Mouse (Mus musculus): ENCODE results near the gene Zbtb3. TPM values are rescaled to one million over a fixed set of nuclear protein-coding genes. Genes with fewer than 3 reads are reported as not detected.
A peak's percentile ranks its signal among the peaks of the same experiment; 100 is the strongest.
"Not testable (repeated sequence)": the region's sequence is repeated elsewhere in the genome, so short reads cannot be mapped to it uniquely, and the experiment has no call there.

Gene Zbtb3
- polyA plus RNA-seq, 1 experiment = 1.6 TPM

DNA sequence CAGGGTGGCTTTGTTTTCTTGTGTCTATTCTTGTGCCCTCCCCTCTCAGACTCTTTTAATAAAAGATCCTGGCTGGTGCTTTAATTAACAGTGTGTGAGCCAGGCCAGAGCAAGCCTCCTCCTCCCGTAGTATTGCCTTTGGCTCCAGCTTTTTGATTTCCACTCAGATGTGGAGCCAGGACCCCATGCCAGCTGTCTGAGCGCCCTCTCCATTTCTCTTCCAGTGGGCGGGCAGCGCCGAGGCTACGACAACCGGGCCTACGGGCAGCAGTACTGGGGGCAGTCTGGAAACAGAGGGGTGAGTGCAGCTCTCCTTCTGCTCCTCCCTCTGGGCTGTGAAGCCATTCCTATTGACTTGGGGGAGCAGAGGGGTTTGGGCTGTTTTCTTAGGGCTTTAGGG, 28.3 kb downstream of the Zbtb3 start:
- Histone ChIP-seq H3K27me3 (replicated peaks; ENCODE audit: control insufficient read depth, insufficient read depth, low read length) (no peaks in the 10 kb centered on the region), H3K27ac (ENCODE audit: insufficient read depth, low read depth, low read length) (no peak overlapping the region), H3K4me3 (ENCODE audit: insufficient read depth, low read depth, low read length) (no peak overlapping the region), H3K36me3 (ENCODE audit: control insufficient read depth, insufficient read depth, low read length) (peaks cover 44% of the 10 kb centered on the region), H3K4me1 (ENCODE audit: control insufficient read depth, insufficient read depth, low read length) (no peaks in the 10 kb centered on the region)
- TF ChIP-seq POLR2A (IDR thresholded peaks at IDR 0.05; ENCODE audit: low read depth, low read length) = no peak
- no peak for TF ChIP-seq CTCF (conservative IDR thresholded peaks at IDR 0.05; ENCODE audit: insufficient read depth, insufficient read length, low read depth, low read length)
- 88% methylated on average over 8 of the region's 8 CpGs for WGBS
- DNase-seq = no peak

DNA sequence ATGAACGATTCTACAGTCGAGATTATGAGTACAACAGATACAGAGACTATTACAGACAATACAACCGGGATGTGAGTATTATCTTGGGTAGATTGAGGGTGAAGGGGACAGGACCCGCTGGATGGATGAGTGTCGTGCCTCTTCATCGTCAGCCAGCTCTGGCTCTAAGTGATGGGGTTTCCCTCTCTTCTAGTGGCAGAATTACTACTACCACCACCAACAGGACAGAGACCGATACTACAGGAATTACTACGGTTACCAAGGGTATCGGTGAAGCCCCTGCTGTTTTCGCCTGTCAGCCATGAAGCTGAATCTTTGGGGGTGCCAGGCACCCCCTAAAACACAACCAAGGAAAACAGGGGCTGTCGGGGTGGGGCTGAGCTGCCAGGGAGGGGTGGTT, 28.9 kb downstream of the Zbtb3 start:
- Histone ChIP-seq H3K4me1 (ENCODE audit: control insufficient read depth, insufficient read depth, low read length) (no peaks in the 10 kb centered on the region), H3K4me3 (ENCODE audit: insufficient read depth, low read depth, low read length) (no peak overlapping the region), H3K27ac (ENCODE audit: insufficient read depth, low read depth, low read length) (no peak overlapping the region), H3K27me3 (replicated peaks; ENCODE audit: control insufficient read depth, insufficient read depth, low read length) (no peaks in the 10 kb centered on the region), H3K36me3 (ENCODE audit: control insufficient read depth, insufficient read depth, low read length) (peaks cover 42% of the 10 kb centered on the region)
- 79% methylated on average over 11 of the region's 11 CpGs for WGBS
- no peak for DNase-seq
- no peak for TF ChIP-seq POLR2A (IDR thresholded peaks at IDR 0.05; ENCODE audit: low read depth, low read length)

DNA sequence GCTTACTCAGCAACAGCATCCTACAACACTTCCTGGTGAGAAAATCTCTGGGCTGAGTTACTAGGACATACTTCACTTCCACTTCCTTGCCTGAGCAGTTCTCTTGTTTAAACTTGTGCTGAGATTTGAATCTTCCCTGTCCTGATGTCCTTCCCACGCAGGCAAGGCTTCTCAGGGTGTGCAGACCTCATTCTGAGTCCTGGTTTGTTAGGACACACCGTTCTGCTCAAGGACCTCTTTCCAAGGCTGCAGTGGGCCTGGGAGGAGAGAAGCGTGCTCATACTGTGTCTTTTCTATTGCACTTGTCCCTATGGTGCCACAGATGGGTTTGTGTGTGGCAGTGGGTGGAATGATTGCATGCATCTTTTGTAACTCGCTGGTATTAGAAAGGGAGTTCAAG, 30.6 kb downstream of the Zbtb3 start:
- Histone ChIP-seq H3K27ac (ENCODE audit: insufficient read depth, low read depth, low read length) (no peak overlapping the region), H3K4me1 (ENCODE audit: control insufficient read depth, insufficient read depth, low read length) (no peaks in the 10 kb centered on the region), H3K36me3 (ENCODE audit: control insufficient read depth, insufficient read depth, low read length) (peaks cover 33% of the 10 kb centered on the region), H3K4me3 (ENCODE audit: insufficient read depth, low read depth, low read length) (no peak overlapping the region), H3K27me3 (replicated peaks; ENCODE audit: control insufficient read depth, insufficient read depth, low read length) (no peaks in the 10 kb centered on the region)
- 91% methylated on average over 4 of the region's 4 CpGs for WGBS
- DNase-seq = no peak
- TF ChIP-seq CTCF (conservative IDR thresholded peaks at IDR 0.05; ENCODE audit: insufficient read depth, insufficient read length, low read depth, low read length) (no peak), POLR2A (IDR thresholded peaks at IDR 0.05; ENCODE audit: low read depth, low read length) (no peak)

DNA sequence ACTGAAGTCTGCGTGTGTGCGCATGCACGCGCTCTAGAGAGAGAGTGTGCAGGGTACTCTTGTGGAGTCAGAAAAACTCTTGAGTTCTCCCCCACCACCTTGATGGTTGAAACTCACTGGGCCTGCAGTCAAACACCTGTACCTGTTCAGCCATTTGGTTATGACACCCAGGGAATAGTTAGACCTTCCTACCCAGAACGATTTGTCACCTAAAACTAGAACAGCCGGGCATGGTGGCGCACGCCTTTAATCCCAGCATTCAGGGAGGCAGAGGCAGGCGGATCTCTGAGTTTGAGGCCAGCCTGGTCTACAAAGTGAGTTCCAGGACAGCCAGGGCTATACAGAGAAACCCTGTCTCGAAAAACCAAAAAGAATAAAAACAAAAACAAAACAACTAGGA, 34.0 kb downstream of the Zbtb3 start:
- H3K4me3 ChIP-seq (ENCODE audit: insufficient read depth, low read depth, low read length); H3K27me3 ChIP-seq (replicated peaks; ENCODE audit: control insufficient read depth, insufficient read depth, low read length); H3K36me3 ChIP-seq (ENCODE audit: control insufficient read depth, insufficient read depth, low read length); H3K27ac ChIP-seq (ENCODE audit: insufficient read depth, low read depth, low read length): not testable (repeated sequence)
- 91% methylated on average over 10 of the region's 10 CpGs for WGBS
- DNase-seq = peak; percentile 36
- H3K4me1 ChIP-seq (ENCODE audit: control insufficient read depth, insufficient read depth, low read length) = peaks cover 18% of the 10 kb centered on the region

DNA sequence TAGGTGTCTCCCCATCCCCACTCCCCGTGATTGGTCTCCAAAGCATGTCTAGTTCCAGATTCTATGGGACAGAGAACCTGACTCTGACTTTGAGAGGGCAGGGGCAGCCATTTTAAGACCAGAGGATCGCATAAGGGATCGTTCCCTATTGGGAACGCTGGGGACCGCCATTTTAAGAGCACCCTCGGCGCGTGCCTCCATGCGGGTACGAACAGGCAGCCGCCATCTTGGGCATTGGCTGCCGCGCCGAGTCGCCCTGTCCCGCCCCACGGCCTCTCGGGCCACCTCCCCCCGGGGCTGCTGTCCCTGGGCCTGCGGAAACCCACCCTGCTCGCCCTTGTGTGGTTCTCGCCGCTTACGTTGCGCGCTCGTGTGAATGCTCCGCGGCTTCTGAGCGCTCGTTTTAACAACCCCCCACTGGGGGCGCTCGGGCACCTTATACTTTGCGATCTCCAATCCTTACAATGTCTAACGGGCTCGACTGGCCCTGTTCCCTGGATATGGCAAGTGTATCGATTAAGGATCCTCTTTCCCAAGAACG, 35.0 kb downstream of the Zbtb3 start, which contains the start of gene Bscl2:
Gene Bscl2 (plus strand): TSS at position 217 of the 541 bp plus-strand sequence.
- H3K36me3 ChIP-seq (ENCODE audit: control insufficient read depth, insufficient read depth, low read length) = peaks cover 3% of the 10 kb centered on the region
- TF ChIP-seq POLR2A (IDR thresholded peaks at IDR 0.05; ENCODE audit: low read depth, low read length) (peak; percentile 41), CTCF (conservative IDR thresholded peaks at IDR 0.05; ENCODE audit: insufficient read depth, insufficient read length, low read depth, low read length) (peak; percentile 32; the same call in 1 of the 2 replicates)
- H3K27me3 ChIP-seq (replicated peaks; ENCODE audit: control insufficient read depth, insufficient read depth, low read length) = no peaks in the 10 kb centered on the region
- H3K27ac ChIP-seq (ENCODE audit: insufficient read depth, low read depth, low read length) = peak within 1 kb of the TSS; percentile 89
- WGBS = 1% methylated on average over 38 of the region's 38 CpGs
- H3K4me3 ChIP-seq (ENCODE audit: insufficient read depth, low read depth, low read length) = peak within 1 kb of the TSS; percentile 75
- peak; percentile 89 for DNase-seq
- peaks cover 20% of the 10 kb centered on the region for H3K4me1 ChIP-seq (ENCODE audit: control insufficient read depth, insufficient read depth, low read length)

DNA sequence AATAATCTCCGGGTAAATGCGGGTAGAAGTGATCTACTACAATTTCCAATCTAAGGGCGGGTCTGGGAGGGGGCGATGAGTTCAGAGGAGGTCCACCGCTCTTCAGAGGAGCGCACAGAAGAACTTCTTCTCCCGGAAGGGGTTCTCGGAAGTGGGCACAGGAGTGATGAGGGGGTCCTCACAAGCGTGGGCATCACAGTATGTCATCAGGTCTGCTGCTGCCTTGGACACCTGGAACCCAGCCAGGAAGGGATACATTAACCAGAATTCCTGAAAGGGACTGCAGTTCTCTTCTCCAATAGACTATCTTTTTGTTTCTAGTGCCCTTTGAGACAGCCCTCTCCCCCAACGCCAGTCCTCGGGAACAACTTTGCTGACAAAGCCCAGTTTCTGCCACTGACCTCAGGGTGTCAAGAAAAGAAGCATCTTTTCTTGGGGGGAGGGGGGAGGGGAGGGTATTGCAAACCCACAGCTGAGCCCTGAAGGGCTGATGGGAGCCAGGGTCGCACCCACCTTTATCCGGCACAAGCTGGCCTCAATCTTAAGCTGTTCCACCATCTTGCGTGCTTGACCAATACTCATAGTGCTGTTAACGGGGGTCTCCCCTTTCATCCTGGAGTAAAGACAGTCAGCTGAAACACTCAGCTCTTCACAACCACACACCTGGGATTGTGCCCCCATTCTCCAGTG, 35.8 kb downstream of the Zbtb3 start:
- Histone ChIP-seq H3K27me3 (replicated peaks; ENCODE audit: control insufficient read depth, insufficient read depth, low read length) (no peaks in the 10 kb centered on the region), H3K4me1 (ENCODE audit: control insufficient read depth, insufficient read depth, low read length) (peaks cover 20% of the 10 kb centered on the region), H3K36me3 (ENCODE audit: control insufficient read depth, insufficient read depth, low read length) (no peaks in the 10 kb centered on the region; the same call in 1 of the 2 replicates), H3K4me3 (ENCODE audit: insufficient read depth, low read depth, low read length) (peak overlapping the region; percentile 75), H3K27ac (ENCODE audit: insufficient read depth, low read depth, low read length) (peak overlapping the region; percentile 89)
- TF ChIP-seq POLR2A (IDR thresholded peaks at IDR 0.05; ENCODE audit: low read depth, low read length) = no peak
- TF ChIP-seq CTCF (conservative IDR thresholded peaks at IDR 0.05; ENCODE audit: insufficient read depth, insufficient read length, low read depth, low read length) = no peak
- WGBS = 15% methylated on average over 15 of the region's 15 CpGs
- DNase-seq = peak; percentile 89

DNA sequence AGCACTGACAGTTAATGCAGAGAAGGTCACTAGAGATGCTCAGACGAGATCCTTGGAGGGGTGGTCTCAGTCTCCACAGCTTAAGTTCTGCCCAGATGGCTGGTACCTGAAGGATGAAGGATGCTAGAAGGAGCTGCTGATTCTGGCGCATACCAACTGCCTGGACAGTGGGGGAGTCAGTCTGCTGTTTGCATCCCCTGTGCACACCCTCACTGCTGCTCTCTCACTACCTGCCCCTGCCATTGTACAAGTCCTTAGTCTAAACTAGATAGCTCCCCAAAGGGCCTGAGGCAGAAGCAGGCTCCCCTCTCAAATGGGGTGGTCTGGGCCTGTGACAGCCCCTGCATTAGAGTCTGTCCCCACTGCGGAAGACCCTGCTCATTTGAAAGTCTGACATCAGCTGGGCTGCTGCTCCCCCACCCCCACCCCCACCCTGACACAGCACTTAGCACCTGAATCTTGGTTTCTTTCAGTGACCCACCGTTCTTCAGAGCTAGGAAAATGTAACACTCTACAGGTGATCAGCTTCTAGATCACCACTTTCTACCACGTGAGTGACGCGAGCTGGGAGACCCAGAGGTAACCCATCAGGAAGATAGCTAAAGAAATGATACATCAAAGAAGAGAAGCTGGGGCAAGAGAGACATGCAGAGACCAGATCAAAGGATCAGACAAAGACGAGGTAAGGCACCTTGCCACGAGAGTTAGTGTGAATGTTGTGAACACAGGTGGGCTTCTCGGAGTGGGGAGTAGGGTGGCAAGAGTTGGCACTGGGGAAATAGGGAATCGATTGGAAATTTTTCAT, 37.0 kb downstream of the Zbtb3 start, which contains the start of gene Gng3:
Gene Gng3 (minus strand): TSS at position 92 of the 805 bp plus-strand sequence.
- Histone ChIP-seq H3K27me3 (replicated peaks; ENCODE audit: control insufficient read depth, insufficient read depth, low read length) (no peaks in the 10 kb centered on the region), H3K36me3 (ENCODE audit: control insufficient read depth, insufficient read depth, low read length) (no peaks in the 10 kb centered on the region; the same call in 1 of the 2 replicates), H3K4me3 (ENCODE audit: insufficient read depth, low read depth, low read length) (peak within 1 kb of the TSS; percentile 75), H3K4me1 (ENCODE audit: control insufficient read depth, insufficient read depth, low read length) (peaks cover 20% of the 10 kb centered on the region), H3K27ac (ENCODE audit: insufficient read depth, low read depth, low read length) (peak within 1 kb of the TSS; percentile 71; the same call in 1 of the 2 replicates)
- TF ChIP-seq CTCF (conservative IDR thresholded peaks at IDR 0.05; ENCODE audit: insufficient read depth, insufficient read length, low read depth, low read length) (no peak), POLR2A (IDR thresholded peaks at IDR 0.05; ENCODE audit: low read depth, low read length) (no peak)
- WGBS = 80% methylated on average over 11 of the region's 11 CpGs
- no peak for DNase-seq

All from kidney, adult 2 months (tissue).